Mouse (Mus musculus) left cerebral cortex, adult 18-20 months (tissue): ENCODE measurements around the gene Ttc23. TPM values are rescaled to one million over a fixed set of nuclear protein-coding genes. Genes with fewer than 3 reads are reported as not detected.

Experiments
- DNase-seq, 2 experiments: peaks; one replicate each; pipeline ENCODE4 v3.0.0; 2021 to 2022; ENCODE audit warnings: low spot score in 2 of 2, mixed read lengths in 1 of 2
- microRNA-seq, 2 experiments: library from miRNA; unstranded; fragments of <30 nt; microRNA quantifications; one replicate each; pipeline ENCODE4 v1.2.0; 2021
- total RNA-seq, 2 experiments: library from RNA; stranded (reverse); gene quantifications; 2 replicates each; pipeline ENCODE4 v1.2.3; 2021

Ttc23 gene
- total RNA-seq, 2 experiments from 2014 or later, result 4.9 to 7.9 TPM

- no peak for DNase-seq
Observed at GRCm38 (mm10) chr7:67800547-67800946, 153.3 kb downstream of the Ttc23 start.

GRCm38 (mm10) chr7:67801022-67801421 is 153.8 kb downstream of the Ttc23 start:
- DNase-seq, result no peak

GRCm38 (mm10) chr7:67803015-67803856 is 156.0 kb downstream of the Ttc23 start:
- peak; percentile 84 to 86 for DNase-seq

GRCm38 (mm10) chr7:67803857-67804215 is 156.6 kb downstream of the Ttc23 start:
- DNase-seq, result no peak

Small RNA genes lying within 50 kb of the gene (microRNA-seq; reads per million reads assigned to microRNA genes)
- gene Gm23844, result 0 reads per million in 2 experiments

Other genes with a start within 250 kb of the Ttc23 start
- 10 to 100 TPM; 28.2 to 32.2 TPM for gene Lrrc28, start 2.1 kb upstream of the Ttc23 start, total RNA-seq
- gene Synm, start 112.3 kb downstream of the Ttc23 start, total RNA-seq, result 10 to 100 TPM; 17.2 to 19.1 TPM